Mouse (Mus musculus): ENCODE measurements around the gene Nf1. TPM values are rescaled to one million over a fixed set of nuclear protein-coding genes. Genes with fewer than 3 reads are reported as not detected.

Nf1 gene
- total and polyA plus RNA-seq, 3 experiments: 8.5 to 30.9 (median 30.5) TPM

DNA sequence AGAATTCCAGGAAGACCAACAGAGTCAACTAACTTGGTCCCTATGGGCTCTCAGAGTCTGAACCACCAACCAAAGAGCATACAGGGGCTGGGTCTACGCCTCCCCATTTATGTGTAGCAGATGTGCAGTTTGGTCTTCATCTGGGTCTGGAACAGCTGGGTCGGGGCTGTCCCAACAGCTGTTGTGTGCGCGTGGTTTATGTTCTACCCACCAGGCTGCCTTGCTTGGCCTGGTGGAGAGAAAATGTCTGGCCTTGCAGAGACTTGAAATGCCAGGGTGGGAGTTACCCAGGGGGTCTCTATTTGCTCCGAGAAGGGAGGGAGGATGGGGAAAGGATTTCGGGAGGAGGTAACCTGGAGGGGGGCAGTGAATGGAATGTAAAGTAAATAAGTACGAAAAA is 224.0 kb downstream of the Nf1 start:
- no peak overlapping the region for H3K27ac ChIP-seq
- no peaks in the 10 kb centered on the region for H3K79me2 ChIP-seq (replicated peaks; ENCODE audit: control insufficient read depth, insufficient read depth, low read length)
- no peak for DNase-seq
- H3K36me3 ChIP-seq (ENCODE audit: control insufficient read depth, insufficient read depth, low read length): no peaks in the 10 kb centered on the region
- no peaks in the 10 kb centered on the region for H3K4me1 ChIP-seq (ENCODE audit: control insufficient read depth, insufficient read depth, low read length)
- H3K27me3 ChIP-seq (ENCODE audit: control insufficient read depth, insufficient read depth, low read length): no peaks in the 10 kb centered on the region
- intact Hi-C loops (cut with DNase I): no loop called here
- H3K9ac ChIP-seq (ENCODE audit: low read depth, low read length): no peak overlapping the region
- TF ChIP-seq EP300 (IDR thresholded peaks at IDR 0.05; ENCODE audit: insufficient read depth, low read depth, low read length): no peak
- TF ChIP-seq CTCF (IDR thresholded peaks at IDR 0.05): no peak
- no peak for TF ChIP-seq POLR2A (IDR thresholded peaks at IDR 0.05; ENCODE audit: insufficient read depth, low read depth, low read length)
- no peak overlapping the region for H3K4me3 ChIP-seq
- 92% methylated on average over 7 of the region's 7 CpGs for WGBS

DNA sequence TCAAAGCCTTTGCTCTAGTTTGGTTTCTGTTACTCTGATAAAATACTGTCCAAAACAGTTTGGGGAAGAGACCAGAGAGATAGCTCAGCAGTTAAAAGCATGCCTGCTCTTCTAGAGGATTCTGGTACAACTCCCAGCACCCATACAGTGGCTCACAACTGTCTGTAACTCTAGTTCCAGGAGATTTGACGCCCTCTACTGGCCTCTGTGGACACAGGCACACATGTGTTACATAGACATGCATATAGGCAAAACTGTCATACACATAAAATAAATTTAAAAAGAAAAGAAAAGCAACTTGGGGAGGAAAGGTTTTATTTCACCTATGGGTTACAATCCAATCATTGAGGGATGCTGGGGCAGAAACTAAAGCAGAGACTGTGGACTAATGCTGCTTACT is 227.5 kb downstream of the Nf1 start:
- WGBS: 44% methylated on average over 1 of the region's 1 CpGs

DNA sequence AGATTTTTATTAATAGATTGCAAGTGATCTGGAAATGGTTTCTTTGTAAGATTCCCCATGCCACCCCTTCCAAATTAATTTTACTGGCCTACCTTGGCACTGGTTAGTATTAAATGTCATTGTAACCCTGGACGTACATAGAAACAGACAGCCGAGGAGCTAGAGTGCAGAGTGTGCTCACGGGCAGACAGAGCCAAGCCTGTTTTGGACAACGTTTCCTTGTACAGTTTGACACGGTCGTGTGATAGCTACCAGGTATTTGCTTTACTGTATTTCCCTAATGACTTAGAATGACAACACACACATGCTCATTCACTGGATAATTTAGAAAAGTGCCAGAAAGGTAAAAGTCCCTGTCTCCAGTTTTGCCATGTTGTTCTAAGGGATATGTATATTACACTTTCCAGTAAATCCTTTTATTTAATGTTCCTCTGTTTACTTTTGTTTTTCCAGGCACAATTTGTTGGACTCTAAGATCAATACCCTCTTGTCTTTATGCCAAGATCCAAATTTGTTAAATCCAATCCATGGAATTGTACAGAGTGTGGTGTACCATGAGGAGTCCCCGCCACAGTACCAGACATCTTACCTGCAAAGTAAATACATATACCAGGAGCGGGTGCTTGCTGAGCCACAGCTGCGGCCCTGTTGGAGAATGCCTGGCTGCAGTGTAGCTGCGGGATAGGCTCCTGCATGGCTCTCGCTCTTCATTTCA is 228.9 kb downstream of the Nf1 start:
- Histone ChIP-seq H3K79me2 (replicated peaks; ENCODE audit: control insufficient read depth, insufficient read depth, low read length) (no peaks in the 10 kb centered on the region), H3K27me3 (ENCODE audit: control insufficient read depth, insufficient read depth, low read length) (no peaks in the 10 kb centered on the region), H3K4me3 (no peak overlapping the region), H3K36me3 (ENCODE audit: control insufficient read depth, insufficient read depth, low read length) (no peaks in the 10 kb centered on the region), H3K9ac (ENCODE audit: low read depth, low read length) (no peak overlapping the region), H3K27ac (no peak overlapping the region), H3K4me1 (ENCODE audit: control insufficient read depth, insufficient read depth, low read length) (no peaks in the 10 kb centered on the region)
- intact Hi-C loops (cut with DNase I): no loop called here
- 83% methylated on average over 11 of the region's 11 CpGs for WGBS
- no peak for TF ChIP-seq POLR2A (IDR thresholded peaks at IDR 0.05; ENCODE audit: insufficient read depth, low read depth, low read length)
- TF ChIP-seq CTCF (IDR thresholded peaks at IDR 0.05): no peak
- TF ChIP-seq EP300 (IDR thresholded peaks at IDR 0.05; ENCODE audit: insufficient read depth, low read depth, low read length): no peak
- DNase-seq: no peak

More for the DNA sequence above, 227.5 kb downstream of the Nf1 start:
- no peaks in the 10 kb centered on the region for H3K79me2 ChIP-seq (replicated peaks; ENCODE audit: control insufficient read depth, insufficient read depth, low read length)
- H3K9ac ChIP-seq (ENCODE audit: low read depth, low read length): no peak overlapping the region
- no peaks in the 10 kb centered on the region for H3K36me3 ChIP-seq (ENCODE audit: control insufficient read depth, insufficient read depth, low read length)
- H3K27me3 ChIP-seq (ENCODE audit: control insufficient read depth, insufficient read depth, low read length): no peaks in the 10 kb centered on the region
- no peak overlapping the region for H3K4me3 ChIP-seq
- intact Hi-C loops (cut with DNase I): no loop called here
- no peak for DNase-seq
- no peaks in the 10 kb centered on the region for H3K4me1 ChIP-seq (ENCODE audit: control insufficient read depth, insufficient read depth, low read length)
- TF ChIP-seq CTCF (IDR thresholded peaks at IDR 0.05): no peak
- no peak for TF ChIP-seq POLR2A (IDR thresholded peaks at IDR 0.05; ENCODE audit: insufficient read depth, low read depth, low read length)
- no peak for TF ChIP-seq EP300 (IDR thresholded peaks at IDR 0.05; ENCODE audit: insufficient read depth, low read depth, low read length)
- H3K27ac ChIP-seq: no peak overlapping the region

DNA sequence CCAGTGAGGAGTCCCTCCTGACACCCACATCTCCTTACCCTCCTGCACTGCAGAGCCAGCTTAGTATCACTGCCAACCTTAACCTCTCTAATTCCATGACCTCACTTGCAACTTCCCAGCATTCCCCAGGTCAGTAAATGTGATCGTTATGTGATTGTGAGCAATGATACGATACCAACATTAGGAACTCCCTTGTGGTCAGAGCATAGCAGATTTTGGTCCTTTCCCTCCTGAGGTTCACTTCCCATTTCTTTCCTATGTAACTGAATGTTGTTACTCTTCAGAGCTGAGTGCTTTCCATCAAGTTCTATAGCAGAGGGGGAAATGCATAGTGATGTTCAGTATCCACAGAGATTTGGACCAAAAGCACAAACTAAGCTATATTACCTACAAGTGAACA is 230.8 kb downstream of the Nf1 start:
- no peaks in the 10 kb centered on the region for H3K4me1 ChIP-seq (ENCODE audit: control insufficient read depth, insufficient read depth, low read length)
- H3K4me3 ChIP-seq: no peak overlapping the region
- intact Hi-C loops (cut with DNase I): no loop called here
- no peaks in the 10 kb centered on the region for H3K27me3 ChIP-seq (ENCODE audit: control insufficient read depth, insufficient read depth, low read length)
- H3K79me2 ChIP-seq (replicated peaks; ENCODE audit: control insufficient read depth, insufficient read depth, low read length): no peaks in the 10 kb centered on the region
- WGBS: 87% methylated on average over 2 of the region's 2 CpGs
- no peak for TF ChIP-seq CTCF (IDR thresholded peaks at IDR 0.05)
- no peak for TF ChIP-seq POLR2A (IDR thresholded peaks at IDR 0.05; ENCODE audit: insufficient read depth, low read depth, low read length)
- no peak for TF ChIP-seq EP300 (IDR thresholded peaks at IDR 0.05; ENCODE audit: insufficient read depth, low read depth, low read length)
- no peak for DNase-seq
- no peak overlapping the region for H3K27ac ChIP-seq
- no peaks in the 10 kb centered on the region for H3K36me3 ChIP-seq (ENCODE audit: control insufficient read depth, insufficient read depth, low read length)
- H3K9ac ChIP-seq (ENCODE audit: low read depth, low read length): no peak overlapping the region

DNA sequence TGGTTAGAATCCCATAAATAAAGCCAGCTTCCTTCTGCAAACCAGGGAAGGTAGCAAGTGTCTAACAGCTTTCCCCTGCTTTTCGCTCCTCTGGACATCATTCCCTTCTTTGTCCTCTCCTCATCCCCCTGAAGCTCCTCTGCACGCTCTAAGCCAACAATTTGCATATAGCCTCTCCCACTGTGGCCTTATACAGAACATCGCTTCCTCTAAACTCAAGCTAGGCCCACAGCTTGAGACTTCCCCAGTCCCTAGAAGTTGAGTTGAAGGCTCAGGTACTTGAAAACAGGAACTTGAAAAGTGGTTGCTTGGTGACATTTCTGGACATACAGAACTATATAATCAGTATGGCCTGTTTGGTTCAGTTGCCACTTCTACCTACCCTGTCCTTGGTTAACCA is 234.3 kb downstream of the Nf1 start:
- Histone ChIP-seq H3K9ac (ENCODE audit: low read depth, low read length) (no peak overlapping the region), H3K36me3 (ENCODE audit: control insufficient read depth, insufficient read depth, low read length) (no peaks in the 10 kb centered on the region), H3K27me3 (ENCODE audit: control insufficient read depth, insufficient read depth, low read length) (no peaks in the 10 kb centered on the region), H3K4me3 (no peak overlapping the region), H3K79me2 (replicated peaks; ENCODE audit: control insufficient read depth, insufficient read depth, low read length) (no peaks in the 10 kb centered on the region), H3K4me1 (ENCODE audit: control insufficient read depth, insufficient read depth, low read length) (no peaks in the 10 kb centered on the region; the same call in 1 of the 2 replicates), H3K27ac (no peak overlapping the region)
- no peak for TF ChIP-seq CTCF (IDR thresholded peaks at IDR 0.05)
- no peak for TF ChIP-seq POLR2A (IDR thresholded peaks at IDR 0.05; ENCODE audit: insufficient read depth, low read depth, low read length)
- no peak for DNase-seq
- 82% methylated on average over 3 of the region's 3 CpGs for WGBS
- intact Hi-C loops (cut with DNase I): no loop called here

DNA sequence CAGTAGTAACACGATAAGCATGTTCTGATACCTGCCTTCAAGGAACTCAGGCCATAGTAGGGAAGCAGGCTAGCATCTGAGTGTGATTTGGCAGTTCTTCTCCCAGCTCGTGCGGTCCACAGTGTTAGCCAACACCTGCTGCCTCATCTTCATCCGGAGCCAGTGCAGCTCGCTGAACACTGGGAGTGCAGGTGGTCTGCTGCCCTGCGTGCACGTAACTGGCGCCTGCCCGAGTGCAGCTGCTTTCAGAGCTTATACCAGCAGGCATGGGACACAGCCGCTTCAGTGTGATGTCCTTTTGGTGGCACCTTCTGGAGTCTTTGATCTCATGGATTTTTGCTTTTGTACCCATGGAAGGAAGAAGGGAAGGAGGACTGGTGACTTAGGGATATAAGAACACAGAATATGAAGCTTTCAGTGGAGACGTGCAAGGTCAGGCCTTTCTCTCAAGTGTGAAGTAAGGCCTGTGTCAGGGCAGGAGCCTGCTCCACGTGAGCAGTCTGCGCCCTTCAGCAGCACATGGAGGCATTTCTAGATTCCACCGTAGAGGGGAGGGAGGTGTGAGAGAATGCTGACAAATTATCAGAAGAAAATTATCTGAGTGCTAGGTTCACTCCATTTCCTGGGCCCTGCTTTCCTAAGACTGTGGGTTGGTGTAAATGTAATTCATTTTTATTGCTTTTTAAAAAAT is 236.0 kb downstream of the Nf1 start:
- no peaks in the 10 kb centered on the region for H3K79me2 ChIP-seq (replicated peaks; ENCODE audit: control insufficient read depth, insufficient read depth, low read length)
- intact Hi-C loops (cut with DNase I): no loop called here
- 83% methylated on average over 14 of the region's 14 CpGs for WGBS
- no peak overlapping the region for H3K4me3 ChIP-seq
- TF ChIP-seq CTCF (IDR thresholded peaks at IDR 0.05) (no peak), EP300 (IDR thresholded peaks at IDR 0.05; ENCODE audit: insufficient read depth, low read depth, low read length) (no peak), POLR2A (IDR thresholded peaks at IDR 0.05; ENCODE audit: insufficient read depth, low read depth, low read length) (no peak)
- H3K27me3 ChIP-seq (ENCODE audit: control insufficient read depth, insufficient read depth, low read length): no peaks in the 10 kb centered on the region
- no peak for DNase-seq
- H3K27ac ChIP-seq: no peak overlapping the region
- no peaks in the 10 kb centered on the region for H3K36me3 ChIP-seq (ENCODE audit: control insufficient read depth, insufficient read depth, low read length)
- no peak overlapping the region for H3K9ac ChIP-seq (ENCODE audit: low read depth, low read length)
- H3K4me1 ChIP-seq (ENCODE audit: control insufficient read depth, insufficient read depth, low read length): no peaks in the 10 kb centered on the region; the same call in 1 of the 2 replicates

All from heart, adult 2 months (tissue).